Mouse (Mus musculus) erythroblast, embryonic 14.5 days (primary cell): ENCODE results near the gene Gm15737.

Source experiments
- GATA1 ChIP-seq: IDR thresholded peaks from 2 replicates; pipeline ENCODE4 v1.6.1; 2012; ENCODE audit warnings: low read length, inconsistent platforms, mixed read lengths
- TAL1 ChIP-seq: IDR thresholded peaks from 3 replicates; pipeline ENCODE4 v1.6.1; 2012; ENCODE audit warnings: low read length, inconsistent platforms, mixed read lengths

DNA sequence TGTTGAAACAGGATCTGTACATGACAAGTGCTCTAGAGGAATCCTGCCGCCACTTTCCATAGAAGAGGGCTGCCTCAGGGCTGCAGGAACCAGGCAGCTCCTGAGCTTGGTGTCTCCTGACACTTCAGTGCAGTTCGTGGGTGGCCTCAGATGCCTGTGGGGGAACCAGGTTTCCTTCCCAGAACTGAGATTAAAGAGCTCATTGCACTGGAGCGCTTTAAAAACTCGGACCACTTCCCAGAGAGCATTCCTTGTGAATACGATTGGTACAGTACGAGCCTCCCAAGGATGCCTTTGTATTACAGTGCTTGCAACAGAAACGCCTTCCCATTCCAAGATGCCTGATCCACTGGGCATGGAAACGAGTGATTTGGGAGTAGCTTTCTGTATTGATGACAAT, 55.4 kb downstream of the Gm15737 start:
- TF ChIP-seq GATA1 (no peak), TAL1 (no peak)
